Mouse (Mus musculus): ENCODE measurements at regions not wholly inside any gene's neighbourhood (a gene's known extent, or its start where the extent isn't known, plus 50 kb on each side); places are given as distances from the start of the nearest gene placed in this dataset.

DNA sequence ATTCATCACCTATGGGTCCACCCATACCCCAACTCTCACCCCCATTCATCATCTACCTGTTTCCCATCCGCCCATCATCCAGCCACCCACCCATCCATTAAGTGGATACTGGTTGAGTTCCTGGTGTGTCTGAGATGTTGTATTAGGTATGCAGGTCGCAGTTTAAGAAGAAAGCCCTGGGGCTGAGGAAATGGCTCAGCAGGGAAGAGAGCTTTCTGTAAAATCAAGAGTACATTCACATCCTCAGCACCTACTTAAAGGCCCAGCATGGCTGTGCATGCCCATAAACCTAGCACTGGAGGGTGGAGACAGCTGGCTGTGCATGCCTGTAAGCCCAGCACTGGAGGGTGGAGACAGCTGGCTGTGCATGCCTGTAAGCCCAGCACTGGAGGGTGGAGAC lies 348.7 kb downstream of the Mroh4 start:
- H3K79me2 ChIP-seq (replicated peaks; ENCODE audit: control insufficient read depth, extremely low read depth, insufficient read depth, poor library complexity, severe bottlenecking): no peaks in the 10 kb centered on the region
- H3K36me3 ChIP-seq (replicated peaks in 1 of 2; ENCODE audit: control insufficient read depth in 1 of 2, insufficient read depth in 1 of 2, low read length in 1 of 2): no peaks in the 10 kb centered on the region
- DNase-seq (ENCODE audit: extremely low read depth): no peak
- dilution Hi-C loops (cut with MboI; ENCODE audit: extremely low pct_ligation_motif_present, extremely low pct_unique_long_range_greater_than_20kb, low sequenced_read_pairs) (no loop called here), in situ Hi-C loops (cut with MboI; ENCODE audit: low pct_ligation_motif_present, low pct_unique_long_range_greater_than_20kb, low sequenced_read_pairs) (no loop called here)
- no peaks in the 10 kb centered on the region for H3K27me3 ChIP-seq (replicated peaks)
- H3K4me1 ChIP-seq (ENCODE audit: control insufficient read depth in 1 of 2, insufficient read depth in 2 of 2): no peaks in the 10 kb centered on the region
- TF ChIP-seq ZNF384 (IDR thresholded peaks at IDR 0.05; ENCODE audit: low read depth, low read length): no peak
- no peak for TF ChIP-seq UBTF (IDR thresholded peaks at IDR 0.05; ENCODE audit: low read depth, low read length)
- TF ChIP-seq USF1 (IDR thresholded peaks at IDR 0.05; ENCODE audit: low read depth, low read length): no peak
- TF ChIP-seq ELF1 (IDR thresholded peaks at IDR 0.05; ENCODE audit: low read depth, low read length): no peak
- TF ChIP-seq HCFC1 (IDR thresholded peaks at IDR 0.05; ENCODE audit: low read depth, low read length): no peak
- TF ChIP-seq ETS1 (conservative IDR thresholded peaks at IDR 0.05; ENCODE audit: low read depth, low read length): no peak
- TF ChIP-seq POLR2A (IDR thresholded peaks at IDR 0.05; ENCODE audit: low read depth, low read length): no peak
- no peak for TF ChIP-seq SIN3A (IDR thresholded peaks at IDR 0.05; ENCODE audit: low read length)
- H3K27ac ChIP-seq (ENCODE audit: insufficient read depth, low read depth): no peak overlapping the region
- H3K9ac ChIP-seq (ENCODE audit: insufficient read depth, low read depth): no peak overlapping the region
- H3K9me3 ChIP-seq (replicated peaks; ENCODE audit: low read length): peaks cover 93% of the 10 kb centered on the region
- H3K4me3 ChIP-seq (replicated peaks in 1 of 3; ENCODE audit: low read depth in 2 of 3, low read length in 2 of 3, poor library complexity in 1 of 3): no peak overlapping the region
- H3K4me2 ChIP-seq (ENCODE audit: insufficient read depth, low read depth, poor library complexity, severe bottlenecking): no peak overlapping the region

- no peak for DNase-seq (ENCODE audit: extremely low read depth)
- Histone ChIP-seq H3K27me3 (replicated peaks) (no peaks in the 10 kb centered on the region), H3K27ac (ENCODE audit: insufficient read depth, low read depth) (no peak overlapping the region), H3K9me3 (replicated peaks; ENCODE audit: low read length) (peaks cover 95% of the 10 kb centered on the region), H3K9ac (ENCODE audit: insufficient read depth, low read depth) (no peak overlapping the region), H3K4me3 (replicated peaks in 1 of 3; ENCODE audit: low read depth in 2 of 3, low read length in 2 of 3, poor library complexity in 1 of 3) (no peak overlapping the region), H3K4me1 (ENCODE audit: control insufficient read depth in 1 of 2, insufficient read depth in 2 of 2) (no peaks in the 10 kb centered on the region), H3K4me2 (ENCODE audit: insufficient read depth, low read depth, poor library complexity, severe bottlenecking) (no peak overlapping the region), H3K36me3 (replicated peaks in 1 of 2; ENCODE audit: control insufficient read depth in 1 of 2, insufficient read depth in 1 of 2, low read length in 1 of 2) (no peaks in the 10 kb centered on the region), H3K79me2 (replicated peaks; ENCODE audit: control insufficient read depth, extremely low read depth, insufficient read depth, poor library complexity, severe bottlenecking) (no peaks in the 10 kb centered on the region)
- in situ Hi-C loops (cut with MboI; ENCODE audit: low pct_ligation_motif_present, low pct_unique_long_range_greater_than_20kb, low sequenced_read_pairs) (no loop called here), dilution Hi-C loops (cut with MboI; ENCODE audit: extremely low pct_ligation_motif_present, extremely low pct_unique_long_range_greater_than_20kb, low sequenced_read_pairs) (no loop called here)
- no peak for TF ChIP-seq RCOR1 (conservative IDR thresholded peaks at IDR 0.05; ENCODE audit: low read depth, low read length)
These were observed 353.0 kb downstream of the Mroh4 start for GRCm38 (mm10) chr15:74283172-74283534.

DNA sequence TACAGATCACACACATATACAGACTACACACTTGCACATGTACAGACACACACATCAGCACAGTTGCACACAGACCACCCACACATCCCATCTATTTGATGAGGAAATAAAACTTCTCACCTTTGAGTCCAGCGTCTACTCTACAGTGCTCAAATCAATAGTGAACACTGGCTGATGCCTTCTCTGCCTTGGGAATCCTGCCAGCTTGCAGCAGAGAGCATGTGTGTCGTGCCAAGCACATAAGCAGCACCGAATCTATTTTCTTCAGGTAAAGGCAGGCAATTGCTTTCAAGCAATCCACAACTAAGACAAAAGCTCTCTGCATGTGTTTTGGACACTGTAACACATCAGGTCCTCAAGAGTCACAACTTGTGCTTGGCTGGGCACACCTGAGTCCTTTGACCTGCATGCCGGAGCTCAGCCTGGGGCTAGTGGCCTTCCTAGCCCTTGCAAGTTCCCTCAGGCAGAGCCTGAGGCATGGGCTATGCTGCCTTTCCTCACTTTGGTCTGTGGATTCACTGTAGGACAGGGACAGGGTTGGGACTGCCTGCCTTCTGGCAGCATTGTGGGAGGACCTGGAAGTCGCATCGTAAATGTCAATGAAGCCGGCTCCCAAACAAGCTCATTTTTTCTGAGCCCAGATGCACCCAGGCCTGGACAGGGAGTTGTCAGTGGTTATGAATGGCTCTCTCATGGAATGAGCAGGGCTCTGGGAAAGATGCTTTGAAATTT lies 353.5 kb downstream of the Mroh4 start:
- Histone ChIP-seq H3K4me1 (ENCODE audit: control insufficient read depth in 1 of 2, insufficient read depth in 2 of 2) (no peaks in the 10 kb centered on the region), H3K79me2 (replicated peaks; ENCODE audit: control insufficient read depth, extremely low read depth, insufficient read depth, poor library complexity, severe bottlenecking) (no peaks in the 10 kb centered on the region), H3K9me3 (replicated peaks; ENCODE audit: low read length) (peaks cover 96% of the 10 kb centered on the region), H3K4me3 (replicated peaks in 1 of 3; ENCODE audit: low read depth in 2 of 3, low read length in 2 of 3, poor library complexity in 1 of 3) (no peak overlapping the region), H3K27ac (ENCODE audit: insufficient read depth, low read depth) (no peak overlapping the region), H3K36me3 (replicated peaks in 1 of 2; ENCODE audit: control insufficient read depth in 1 of 2, insufficient read depth in 1 of 2, low read length in 1 of 2) (no peaks in the 10 kb centered on the region), H3K27me3 (replicated peaks) (no peaks in the 10 kb centered on the region), H3K9ac (ENCODE audit: insufficient read depth, low read depth) (no peak overlapping the region), H3K4me2 (ENCODE audit: insufficient read depth, low read depth, poor library complexity, severe bottlenecking) (no peak overlapping the region)
- dilution Hi-C loops (cut with MboI; ENCODE audit: extremely low pct_ligation_motif_present, extremely low pct_unique_long_range_greater_than_20kb, low sequenced_read_pairs) (no loop called here), in situ Hi-C loops (cut with MboI; ENCODE audit: low pct_ligation_motif_present, low pct_unique_long_range_greater_than_20kb, low sequenced_read_pairs) (no loop called here)
- TF ChIP-seq PAX5 (IDR thresholded peaks at IDR 0.05; ENCODE audit: low read length) (no peak), CHD1 (IDR thresholded peaks at IDR 0.05; ENCODE audit: low read depth, low read length) (no peak), EP300 (IDR thresholded peaks at IDR 0.05; ENCODE audit: low read length) (no peak), UBTF (IDR thresholded peaks at IDR 0.05; ENCODE audit: low read depth, low read length) (no peak), CHD2 (IDR thresholded peaks at IDR 0.05; ENCODE audit: low read length) (no peak), GABPA (IDR thresholded peaks at IDR 0.05; ENCODE audit: insufficient replicate concordance, low read depth, low read length) (no peak), POLR2A (IDR thresholded peaks at IDR 0.05; ENCODE audit: low read depth, low read length) (no peak), MAFK (IDR thresholded peaks at IDR 0.05; ENCODE audit: insufficient replicate concordance, low read length) (no peak), TCF12 (IDR thresholded peaks at IDR 0.05; ENCODE audit: low read depth, low read length) (no peak), IRF4 (IDR thresholded peaks at IDR 0.05; ENCODE audit: low read depth, low read length) (no peak), USF2 (conservative IDR thresholded peaks at IDR 0.05; ENCODE audit: low read depth, low read length) (no peak), MEF2A (IDR thresholded peaks at IDR 0.05; ENCODE audit: borderline replicate concordance, low read depth, low read length) (no peak), KAT2A (IDR thresholded peaks at IDR 0.05; ENCODE audit: insufficient replicate concordance, low read length) (no peak), MYC (IDR thresholded peaks at IDR 0.05; ENCODE audit: low read depth, low read length) (no peak), JUN (IDR thresholded peaks at IDR 0.05; ENCODE audit: insufficient read depth, low read depth, low read length) (no peak)
- DNase-seq (ENCODE audit: extremely low read depth): no peak
